27 mouse cellular contexts compared by ENCODE assay signal in the genomic region with DNA sequence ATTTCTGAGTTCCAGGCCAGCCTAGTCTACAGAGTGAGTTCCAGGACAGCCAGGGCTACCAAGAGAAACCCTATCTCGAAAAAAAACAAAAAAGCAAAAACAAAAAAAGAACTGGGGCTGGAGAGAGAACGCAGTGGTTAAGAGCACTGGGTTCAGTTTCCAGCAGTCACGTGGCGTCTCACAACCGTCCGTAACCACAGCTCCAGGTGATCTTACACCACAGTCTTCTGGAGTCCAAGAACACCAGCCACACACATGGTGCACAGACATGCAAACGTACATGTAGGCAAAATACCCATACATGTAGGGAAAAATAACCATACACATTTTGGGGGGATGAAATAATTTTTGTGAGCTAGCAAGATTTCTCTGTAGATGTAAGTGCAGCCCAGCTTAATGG. TPM values are rescaled to one million over a fixed set of nuclear protein-coding genes. Genes with fewer than 3 reads are reported as not detected.
"Had no signal": no experiment of that assay in that cellular context is flagged by ENCODE, and none has a peak within 500 bp of the region (broad histone marks: within the 10 kb centered on the region; RNA-seq: fewer than 3 reads in every experiment).

No protein-coding gene starts in this region.

- H3K9me3 ChIP-seq: intestine, embryonic 15.5 days; kidney, embryonic 15.5 days; limb, embryonic 10.5 days; limb, embryonic 13.5 days; liver, embryonic 12.5 days; liver, embryonic 15.5 days; lung, embryonic 15.5 days; midbrain, embryonic 13.5 days had no signal

- H3K4me2 ChIP-seq: intestine, embryonic 15.5 days; kidney, embryonic 15.5 days; limb, embryonic 13.5 days; liver, embryonic 12.5 days; liver, embryonic 15.5 days; lung, embryonic 15.5 days; midbrain, embryonic 13.5 days had no signal

- H3K27ac ChIP-seq: intestine, embryonic 15.5 days; kidney, embryonic 15.5 days; limb, embryonic 13.5 days; liver, embryonic 12.5 days; liver, embryonic 15.5 days; lung, embryonic 15.5 days; midbrain, embryonic 13.5 days; stomach, postnatal 0 days had no signal

- H3K27me3 ChIP-seq: intestine, embryonic 15.5 days; kidney, embryonic 15.5 days; limb, embryonic 13.5 days; liver, embryonic 12.5 days; liver, embryonic 15.5 days; lung, embryonic 15.5 days; midbrain, embryonic 13.5 days had no signal

- H3K36me3 ChIP-seq: intestine, embryonic 15.5 days; liver, embryonic 12.5 days; liver, embryonic 15.5 days; midbrain, embryonic 13.5 days had no signal

- H3K4me3 ChIP-seq: intestine, embryonic 15.5 days; kidney, embryonic 15.5 days; limb, embryonic 10.5 days; limb, embryonic 13.5 days; liver, embryonic 12.5 days; liver, embryonic 15.5 days; lung, embryonic 15.5 days; midbrain, embryonic 13.5 days had no signal

- ATAC-seq: intestine, embryonic 15.5 days; liver, embryonic 12.5 days; midbrain, embryonic 13.5 days; midbrain, embryonic 16.5 days had no signal

- H3K9ac ChIP-seq: intestine, embryonic 15.5 days; kidney, embryonic 15.5 days; limb, embryonic 13.5 days; liver, embryonic 12.5 days; liver, embryonic 15.5 days; lung, embryonic 15.5 days; midbrain, embryonic 13.5 days had no signal

- H3K4me1 ChIP-seq: intestine, embryonic 15.5 days; kidney, embryonic 15.5 days; liver, embryonic 12.5 days; liver, embryonic 15.5 days; lung, embryonic 15.5 days; midbrain, embryonic 13.5 days had no signal

- DNase-seq: kidney, adult 11 months; kidney, adult 8-10 months; kidney, postnatal 10 days; kidney, postnatal 36 days; liver; lung, adult 18-20 months; lung, postnatal 10 days; lung, postnatal 36 days; right cerebral cortex, adult 18-20 months; right cerebral cortex, postnatal 14 days; right cerebral cortex, postnatal 4 days had no signal

RNA-seq across cellular contexts. Expression of a gene that starts 46.4 kb away (rescaled TPM):
- total RNA-seq: layer of hippocampus, adult 8-10 months; layer of hippocampus, postnatal 10 days; left cerebral cortex, postnatal 25 days had no signal
- polyA plus RNA-seq: intestine, embryonic 15.5 days; kidney, embryonic 15.5 days; limb, embryonic 10.5 days; limb, embryonic 13.5 days; liver, embryonic 12.5 days; liver, embryonic 15.5 days; lung, embryonic 15.5 days; midbrain, embryonic 13.5 days; midbrain, embryonic 16.5 days; neural tube, embryonic 11.5 days; neural tube, embryonic 14.5 days; stomach, embryonic 14.5 days; stomach, postnatal 0 days had no signal
